Mouse (Mus musculus) hindbrain, embryonic 15.5 days (tissue): ENCODE data around the gene Tfap2a. TPM values are rescaled to one million over a fixed set of nuclear protein-coding genes. Genes with fewer than 3 reads are reported as not detected.

Experiments
- ATAC-seq: fragments of 200-750 bp; cut with Nextera tagmentation; 2 replicates; pipeline ENCODE4 v1.8.0; 2017; ENCODE audit warnings: low read depth, moderate number of reproducible peaks, moderate TSS enrichment; ENCODE audit not compliant: low FRiP score
- H3K27ac ChIP-seq: fragments of 300-500 bp; sonication (generic); replicated peaks from 2 replicates; pipeline ENCODE4 v1.5.1; 2015; ENCODE audit warnings: mild to moderate bottlenecking, inconsistent platforms
- H3K27me3 ChIP-seq: fragments of 300-500 bp; sonication (generic); 2 replicates; pipeline ENCODE4 v1.6.1; 2015; ENCODE audit warnings: control low read depth, inconsistent platforms
- H3K36me3 ChIP-seq: fragments of 300-500 bp; sonication (generic); 2 replicates; pipeline ENCODE4 v1.6.1; 2015; ENCODE audit warnings: control low read depth, inconsistent platforms
- H3K4me1 ChIP-seq: fragments of 300-500 bp; sonication (generic); replicated peaks from 2 replicates; pipeline ENCODE4 v1.6.1; 2015; ENCODE audit warnings: control low read depth, inconsistent platforms
- H3K4me2 ChIP-seq: fragments of 300-500 bp; sonication (generic); 2 replicates; pipeline ENCODE4 v1.6.1; 2015; ENCODE audit warnings: moderate library complexity, mild to moderate bottlenecking, inconsistent platforms
- H3K4me3 ChIP-seq: fragments of 300-500 bp; sonication (generic); 2 replicates; pipeline ENCODE4 v1.5.1; 2015; ENCODE audit warnings: mild to moderate bottlenecking, inconsistent platforms
- H3K9ac ChIP-seq: fragments of 300-500 bp; sonication (generic); 2 replicates; pipeline ENCODE4 v1.6.1; 2015; ENCODE audit warnings: inconsistent platforms
- H3K9me3 ChIP-seq: fragments of 300-500 bp; sonication (generic); 2 replicates; pipeline ENCODE4 v1.6.1; 2016; ENCODE audit warnings: control low read depth, inconsistent platforms
- WGBS: fragments of 180-500 bp; shearing (Covaris S2); methylation state at CpG from one replicate; pipeline ENCODE4 v1.1.7; 2015; 5-methylcytosine and 5-hydroxymethylcytosine counted together
- polyA plus RNA-seq: library from polyadenylated mRNA; unstranded; fragments of >200 nt; fragmentation: Nextera tagmentation; extraction: Ambion mirVana; gene quantifications from 2 replicates; pipeline ENCODE4 v1.2.1, GENCODE M21; 2015

The Tfap2a gene
- polyA plus RNA-seq, 1 experiment from 2014 or later, result 11.5 TPM

- Histone ChIP-seq H3K4me1 (peaks cover 39% of the 10 kb centered on the region), H3K4me2 (peak overlapping the region; percentile 60), H3K9me3 (no peaks in the 10 kb centered on the region), H3K27me3 (peaks cover 55% of the 10 kb centered on the region), H3K27ac (peak overlapping the region; percentile 85; the same call in 1 of the 2 replicates), H3K36me3 (no peaks in the 10 kb centered on the region), H3K4me3 (peak overlapping the region; percentile 48), H3K9ac (peak overlapping the region; percentile 14; the same call in 1 of the 2 replicates)
- ATAC-seq, result no peak
- 2% methylated on average over 30 of the region's 30 CpGs for WGBS
These were observed 5.2 kb downstream of the Tfap2a start for GRCm38 (mm10) chr13:40732816-40733541.

- ATAC-seq, result no peak
- H3K27me3 ChIP-seq, result peaks cover 46% of the 10 kb centered on the region
- H3K9me3 ChIP-seq, result no peaks in the 10 kb centered on the region
- H3K36me3 ChIP-seq, result no peaks in the 10 kb centered on the region
- peak overlapping the region; percentile 48 for H3K4me3 ChIP-seq
- 1% methylated on average over 11 of the region's 11 CpGs for WGBS
- peaks cover 35% of the 10 kb centered on the region for H3K4me1 ChIP-seq
- peak overlapping the region; percentile 34 for H3K9ac ChIP-seq
- H3K4me2 ChIP-seq, result peak overlapping the region; percentile 60
- peak overlapping the region; percentile 85 for H3K27ac ChIP-seq
These were observed 6.1 kb downstream of the Tfap2a start for GRCm38 (mm10) chr13:40732085-40732484.

- no peaks in the 10 kb centered on the region for H3K36me3 ChIP-seq
- peaks cover 35% of the 10 kb centered on the region for H3K4me1 ChIP-seq
- peaks cover 44% of the 10 kb centered on the region for H3K27me3 ChIP-seq
- H3K4me3 ChIP-seq, result peak overlapping the region; percentile 48
- H3K4me2 ChIP-seq, result peak overlapping the region; percentile 60
- no peaks in the 10 kb centered on the region for H3K9me3 ChIP-seq
- 0% methylated on average over 65 of the region's 74 CpGs for WGBS
- H3K27ac ChIP-seq, result peak overlapping the region; percentile 85
- peak overlapping the region; percentile 34 for H3K9ac ChIP-seq
- peak; percentile 25; the same call in 1 of the 2 replicates for ATAC-seq
These were observed 6.9 kb downstream of the Tfap2a start for GRCm38 (mm10) chr13:40731179-40731841.

DNA sequence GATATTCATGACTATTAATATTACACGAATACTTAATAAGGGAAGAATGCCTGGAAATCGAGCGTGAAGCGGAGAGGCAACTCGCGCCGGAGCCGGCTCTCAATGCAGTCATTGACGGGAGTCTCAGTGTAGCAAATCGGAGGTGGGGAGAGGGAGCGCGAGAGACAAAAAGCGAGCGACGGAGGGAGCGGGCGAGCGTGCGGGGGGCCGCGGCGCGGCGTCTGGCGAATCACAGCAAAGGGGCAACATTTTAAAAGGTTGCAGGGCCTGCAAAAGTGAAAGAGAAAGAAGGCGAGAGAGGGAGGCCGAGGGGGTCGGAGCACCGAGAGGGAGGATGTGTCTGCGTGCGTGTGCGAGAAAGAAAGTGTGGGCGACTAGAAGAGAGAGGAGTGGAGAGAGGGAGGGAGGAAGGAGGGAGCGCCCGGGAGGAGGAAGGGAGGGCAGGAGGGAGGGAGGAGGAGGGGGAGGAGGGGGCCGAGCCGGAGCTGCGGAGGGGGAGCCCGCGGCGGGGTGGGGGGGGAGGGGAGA, 7.5 kb downstream of the Tfap2a start:
- peak; percentile 79 for ATAC-seq
- H3K27ac ChIP-seq, result peak overlapping the region; percentile 85
- peak overlapping the region; percentile 60 for H3K4me2 ChIP-seq
- H3K9me3 ChIP-seq, result no peaks in the 10 kb centered on the region
- WGBS, result under 1% methylated on average over 39 of the region's 41 CpGs
- peak overlapping the region; percentile 44 for H3K9ac ChIP-seq
- H3K36me3 ChIP-seq, result no peaks in the 10 kb centered on the region
- H3K4me1 ChIP-seq, result peaks cover 31% of the 10 kb centered on the region
- H3K4me3 ChIP-seq, result peak overlapping the region; percentile 48
- H3K27me3 ChIP-seq, result peaks cover 38% of the 10 kb centered on the region

DNA sequence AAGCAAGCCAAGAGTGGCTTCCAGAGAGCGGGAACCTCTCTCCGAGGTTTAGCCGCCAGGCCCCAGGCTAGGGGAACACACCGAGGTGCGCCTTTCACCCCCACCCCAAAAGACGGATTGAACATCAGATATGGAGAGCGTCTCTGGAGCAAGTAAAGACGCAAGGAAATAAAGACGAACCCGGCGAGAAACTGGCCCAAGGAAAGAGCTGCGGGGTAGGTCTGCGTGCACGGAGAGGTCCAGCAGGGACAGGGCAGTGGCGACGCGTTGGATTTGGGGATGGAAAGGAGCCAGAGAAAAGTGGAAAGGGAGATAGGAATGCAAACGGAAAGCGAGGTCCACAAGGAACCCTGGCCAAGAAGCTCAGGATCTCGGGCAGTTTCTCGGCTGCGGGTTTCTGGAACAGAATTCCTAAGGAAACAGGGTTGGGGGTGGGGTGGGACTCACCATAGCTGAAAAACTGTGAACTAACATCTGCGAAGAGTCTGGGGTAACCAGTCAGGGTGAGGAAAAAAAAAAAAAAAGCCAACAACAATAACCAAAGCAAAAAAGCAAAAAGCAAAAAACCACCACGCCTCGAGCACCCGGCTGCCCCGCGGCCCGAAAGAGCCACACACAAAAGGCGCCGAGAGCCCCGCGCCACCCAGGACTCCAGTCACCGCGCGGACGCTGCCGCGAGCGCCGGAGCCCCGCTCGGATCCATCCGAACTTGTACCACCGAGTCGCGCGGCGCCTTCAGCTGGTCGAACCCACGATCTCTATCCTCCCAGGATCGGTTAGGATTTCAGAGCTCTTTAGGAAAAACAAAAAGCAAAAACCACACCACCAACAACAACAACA, 8.4 kb downstream of the Tfap2a start:
- H3K4me2 ChIP-seq, result peak overlapping the region; percentile 60
- no peaks in the 10 kb centered on the region for H3K9me3 ChIP-seq
- peak overlapping the region; percentile 32 for H3K9ac ChIP-seq
- ATAC-seq, result no peak
- peaks cover 35% of the 10 kb centered on the region for H3K27me3 ChIP-seq
- WGBS, result under 1% methylated on average over 52 of the region's 52 CpGs
- no peaks in the 10 kb centered on the region for H3K36me3 ChIP-seq
- peak overlapping the region; percentile 85 for H3K27ac ChIP-seq
- H3K4me3 ChIP-seq, result peak overlapping the region; percentile 48
- H3K4me1 ChIP-seq, result peaks cover 28% of the 10 kb centered on the region

- Histone ChIP-seq H3K27ac (peak overlapping the region; percentile 85), H3K4me1 (peaks cover 20% of the 10 kb centered on the region), H3K9me3 (no peaks in the 10 kb centered on the region), H3K9ac (peak overlapping the region; percentile 32), H3K27me3 (peaks cover 38% of the 10 kb centered on the region), H3K4me2 (peak overlapping the region; percentile 60), H3K4me3 (peak overlapping the region; percentile 48), H3K36me3 (no peaks in the 10 kb centered on the region)
- 4% methylated on average over 13 of the region's 13 CpGs for WGBS
- no peak for ATAC-seq
These were observed 9.1 kb downstream of the Tfap2a start for GRCm38 (mm10) chr13:40729037-40729436.

DNA sequence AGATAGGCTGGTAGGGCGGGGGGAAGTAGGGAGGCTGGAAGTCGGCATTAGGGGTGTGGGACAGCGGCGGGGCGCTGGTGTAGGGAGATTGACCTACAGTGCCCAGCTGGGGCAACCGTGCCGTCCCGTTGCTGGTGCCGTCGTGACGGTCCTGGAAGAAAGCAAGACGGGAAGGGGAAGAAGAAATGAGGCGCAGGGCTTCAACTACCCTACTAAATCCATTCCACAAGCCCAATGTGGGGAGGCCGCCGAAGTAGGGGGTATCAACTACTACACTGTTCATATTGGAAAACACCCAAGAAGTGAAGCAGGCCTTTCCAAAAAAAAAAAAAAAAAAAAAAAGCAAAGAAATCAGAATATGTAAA, 9.6 kb downstream of the Tfap2a start:
- H3K27ac ChIP-seq, result peak overlapping the region; percentile 85
- peaks cover 40% of the 10 kb centered on the region for H3K27me3 ChIP-seq
- ATAC-seq, result no peak
- no peaks in the 10 kb centered on the region for H3K9me3 ChIP-seq
- peak overlapping the region; percentile 48 for H3K4me3 ChIP-seq
- peak overlapping the region; percentile 60 for H3K4me2 ChIP-seq
- H3K9ac ChIP-seq, result peak overlapping the region; percentile 48
- H3K36me3 ChIP-seq, result no peaks in the 10 kb centered on the region
- H3K4me1 ChIP-seq, result peaks cover 17% of the 10 kb centered on the region
- 3% methylated on average over 15 of the region's 15 CpGs for WGBS

GRCm38 (mm10) chr13:40727731-40728625, 10.2 kb downstream of the Tfap2a start:
- ATAC-seq, result no peak

GRCm38 (mm10) chr13:40725924-40726323, 12.3 kb downstream of the Tfap2a start:
- no peak overlapping the region for H3K27ac ChIP-seq
- H3K9me3 ChIP-seq, result no peaks in the 10 kb centered on the region
- H3K9ac ChIP-seq, result no peak overlapping the region
- H3K4me1 ChIP-seq, result peaks cover 12% of the 10 kb centered on the region
- H3K4me2 ChIP-seq, result peak overlapping the region; percentile 82
- no peaks in the 10 kb centered on the region for H3K36me3 ChIP-seq
- 6% methylated on average over 7 of the region's 7 CpGs for WGBS
- peaks cover 42% of the 10 kb centered on the region for H3K27me3 ChIP-seq
- H3K4me3 ChIP-seq, result peak overlapping the region; percentile 14
- no peak for ATAC-seq

More at GRCm38 (mm10) chr13:40727731-40728625, 10.2 kb downstream of the Tfap2a start:
- 2% methylated on average over 42 of the region's 42 CpGs for WGBS
- no peaks in the 10 kb centered on the region for H3K9me3 ChIP-seq
- H3K4me1 ChIP-seq, result peaks cover 15% of the 10 kb centered on the region
- H3K9ac ChIP-seq, result peak overlapping the region; percentile 48
- H3K27ac ChIP-seq, result peak overlapping the region; percentile 85
- H3K4me2 ChIP-seq, result peak overlapping the region; percentile 60
- H3K36me3 ChIP-seq, result no peaks in the 10 kb centered on the region
- peaks cover 39% of the 10 kb centered on the region for H3K27me3 ChIP-seq
- peak overlapping the region; percentile 48 for H3K4me3 ChIP-seq

- H3K4me1 ChIP-seq, result peaks cover 11% of the 10 kb centered on the region; the same call in 1 of the 2 replicates
- WGBS, result 5% methylated on average over 5 of the region's 5 CpGs
- H3K27me3 ChIP-seq, result peaks cover 64% of the 10 kb centered on the region
These were observed 14.6 kb downstream of the Tfap2a start for GRCm38 (mm10) chr13:40723598-40723920.

More at GRCm38 (mm10) chr13:40723598-40723920, 14.6 kb downstream of the Tfap2a start:
- Histone ChIP-seq H3K4me3 (peak overlapping the region; percentile 52), H3K4me2 (peak overlapping the region; percentile 82), H3K36me3 (no peaks in the 10 kb centered on the region), H3K9me3 (no peaks in the 10 kb centered on the region), H3K9ac (peak overlapping the region; percentile 48), H3K27ac (peak overlapping the region; percentile 81)
- no peak for ATAC-seq
